Mouse (Mus musculus) MEL (cell line): ENCODE data around the gene Dennd2c.

Experiments used
- CTCF ChIP-seq, 3 experiments: IDR thresholded peaks in 2 of 3; conservative IDR thresholded peaks in 1 of 3; 2 replicates each; pipeline ENCODE4 v1.5.1; 2011 to 2012; ENCODE audit warnings: low read length in 3 of 3, low read depth in 2 of 3, mild to moderate bottlenecking in 2 of 3, improper control_type of control experiment in 1 of 3, inconsistent platforms in 1 of 3, mixed read lengths in 1 of 3, moderate library complexity in 1 of 3; ENCODE audit not compliant: control insufficient read depth in 1 of 3, insufficient read depth in 1 of 3, poor library complexity in 1 of 3, severe bottlenecking in 1 of 3
- GABPA ChIP-seq: IDR thresholded peaks from 2 replicates; pipeline ENCODE4 v1.6.1; 2012; ENCODE audit warnings: low read depth, mild to moderate bottlenecking, inconsistent platforms, low read length, improper control_type of control experiment, moderate library complexity
- GATA1 ChIP-seq: IDR thresholded peaks from 2 replicates; pipeline ENCODE4 v1.6.1; 2011; ENCODE audit warnings: low read depth, low read length, improper control_type of control experiment
- POLR2A ChIP-seq, 2 experiments: IDR thresholded peaks; 2 replicates each; pipeline ENCODE4 v1.6.1; 2011 to 2012; ENCODE audit warnings: low read length in 2 of 2, mild to moderate bottlenecking in 2 of 2, control low read depth in 1 of 2, improper control_type of control experiment in 1 of 2, low read depth in 1 of 2, moderate library complexity in 1 of 2; ENCODE audit not compliant: control insufficient read depth in 1 of 2, insufficient read depth in 1 of 2, poor library complexity in 1 of 2
- POLR2AphosphoS5 ChIP-seq: IDR thresholded peaks from 2 replicates; pipeline ENCODE4 v1.6.1; 2012; ENCODE audit warnings: low read depth, borderline replicate concordance, mild to moderate bottlenecking, inconsistent platforms, low read length, moderate library complexity, mixed read lengths
- USF1 ChIP-seq: IDR thresholded peaks from 2 replicates; pipeline ENCODE4 v1.6.1; 2014; ENCODE audit warnings: low read depth, mild to moderate bottlenecking, inconsistent platforms, low read length, improper control_type of control experiment, moderate library complexity

- TF ChIP-seq POLR2A (IDR thresholded peaks at IDR 0.05; ENCODE audit: control insufficient read depth in 1 of 2, insufficient read depth in 1 of 2, low read depth in 1 of 2, low read length in 2 of 2, poor library complexity in 1 of 2) (no peak), POLR2AphosphoS5 (no peak), CTCF (IDR thresholded peaks at IDR 0.05 in 2 of 3, conservative IDR thresholded peaks at IDR 0.05 in 1 of 3; ENCODE audit: control insufficient read depth in 1 of 3, insufficient read depth in 1 of 3, low read depth in 2 of 3, low read length in 3 of 3, poor library complexity in 1 of 3, severe bottlenecking in 1 of 3) (no peak), USF1 (no peak), GABPA (no peak), GATA1 (no peak)
These were observed 28.6 kb upstream of the Dennd2c start, which contains the start of gene Ampd1 for GRCm38 (mm10) chr3:103073771-103074170.
